Mouse (Mus musculus): ENCODE results near the gene Gm17027. TPM values are rescaled to one million over a fixed set of nuclear protein-coding genes. Genes with fewer than 3 reads are reported as not detected.

Gm17027 gene
- total RNA-seq (2023), result not detected

GRCm38 (mm10) chr14:42162522-42162921, at the start of gene Gm17027:
Gene Gm17027 (minus strand): TSS chr14:42162622.

GRCm38 (mm10) chr14:42190691-42191090, 28.3 kb upstream of the Gm17027 start, which contains the start of gene Gm3573:
Gene Gm3573 (minus strand): TSS chr14:42190791.

GRCm38 (mm10) chr14:42117269-42117668, 45.2 kb downstream of the Gm17027 start, which contains the start of gene Gm7951:
Gene Gm7951 (minus strand): TSS chr14:42117369.

Other genes starting within 250 kb of the Gm17027 start
- gene 1700049E17Rik1, start 237.7 kb downstream of the Gm17027 start, total RNA-seq (2023), result not detected
- gene 1700024B05Rik, start 218.6 kb downstream of the Gm17027 start, total RNA-seq (2023), result not detected
- not detected for gene Gm6401, start 194.7 kb downstream of the Gm17027 start, total RNA-seq (2023)
- not detected for gene Gm3543, start 179.3 kb downstream of the Gm17027 start, total RNA-seq (2023)
- not detected for gene Gm7951, start 45.3 kb downstream of the Gm17027 start, total RNA-seq (2023)
- gene Gm3573, start 28.2 kb upstream of the Gm17027 start, total RNA-seq (2023), result not detected
- gene Gm17026, start 97.4 kb upstream of the Gm17027 start, total RNA-seq (2023), result not detected
- not detected for gene Gm9611, start 134.7 kb upstream of the Gm17027 start, total RNA-seq (2023)
- gene Gm7995, start 147.6 kb upstream of the Gm17027 start, total RNA-seq (2023), result not detected